Mouse (Mus musculus) B cell, adult (primary cell): ENCODE data around the gene Gzmc. TPM values are rescaled to one million over a fixed set of nuclear protein-coding genes. Genes with fewer than 3 reads are reported as not detected.

ENCODE experiments used
- total RNA-seq: library from RNA; stranded (reverse); gene quantifications from 4 replicates; pipeline ENCODE4 v1.2.4, GENCODE M21; 2023; ENCODE audit not compliant: inconsistent age

Gzmc gene
- total RNA-seq, result not detected in 4 replicates

DNA sequence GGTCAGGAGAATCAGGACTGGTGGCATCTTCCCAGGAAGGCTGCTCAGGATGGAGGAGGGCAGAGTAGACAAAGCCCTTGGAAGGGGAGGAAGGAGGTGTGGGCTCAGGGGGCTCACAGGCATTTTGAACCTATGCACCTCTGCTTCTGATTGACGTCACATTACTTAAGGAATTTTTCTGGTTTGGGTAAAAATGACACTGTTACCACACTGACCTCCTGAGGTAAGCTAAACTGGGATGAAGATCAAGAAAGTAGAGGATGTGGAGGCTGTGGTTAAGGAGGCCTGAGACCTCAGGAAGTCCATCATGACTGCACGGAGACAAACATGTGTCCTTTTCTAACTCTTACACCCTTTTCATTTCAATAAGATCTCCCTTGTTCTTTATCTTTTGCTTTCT is at the start of gene Gzmc:
TSS of gene Gzmc (minus strand) at position 101 of the 400 bp plus-strand sequence.

DNA sequence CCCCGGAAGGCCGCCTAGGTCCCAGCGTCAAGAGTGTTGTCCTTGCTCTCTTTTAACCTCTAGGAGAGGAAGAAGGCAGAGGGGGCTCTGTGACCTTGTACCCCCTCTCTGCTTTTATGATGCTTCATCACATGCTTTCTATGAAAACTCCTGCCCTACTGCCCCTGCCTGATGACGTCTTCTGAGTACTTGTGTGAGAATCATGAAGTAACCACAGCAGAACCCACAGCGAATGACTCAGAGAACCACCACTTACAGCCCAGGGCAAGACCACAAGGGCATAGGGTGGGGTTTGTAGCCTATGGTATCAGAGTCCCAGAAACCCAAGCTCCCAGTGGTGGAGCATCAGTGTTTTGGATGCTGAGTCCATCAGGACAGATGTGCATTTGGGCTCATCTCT is 27.7 kb upstream of the Gzmc start, which contains the start of gene Gzmb:
TSS of gene Gzmb (minus strand) at position 108 of the 400 bp plus-strand sequence.

DNA sequence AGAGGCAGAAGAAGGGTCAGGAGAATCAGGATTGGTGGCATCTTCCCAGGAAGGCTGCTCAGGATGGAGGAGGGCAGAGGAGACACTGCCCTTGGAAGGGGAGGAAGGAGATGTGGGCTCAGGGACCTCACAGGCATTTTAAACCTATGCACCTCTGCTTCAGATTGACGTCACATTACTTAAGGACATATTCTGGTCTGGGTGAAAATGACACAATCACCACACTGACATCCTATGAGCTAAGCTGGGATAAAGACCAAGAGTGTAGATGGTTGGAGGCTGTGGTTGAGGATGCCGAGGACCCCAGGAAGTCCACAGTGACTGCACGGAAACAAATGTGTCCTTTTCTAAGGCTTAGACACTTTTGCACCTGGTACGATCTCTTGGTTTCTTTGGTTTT is 23.1 kb downstream of the Gzmc start, which contains the start of gene Gzmf:
TSS of gene Gzmf (minus strand) at position 101 of the 400 bp plus-strand sequence.

Other genes with a start within 250 kb of the Gzmc start
- not detected in 4 replicates for gene Mcpt1, start 216.7 kb downstream of the Gzmc start, total RNA-seq
- gene Mcpt9, start 204.2 kb downstream of the Gzmc start, total RNA-seq, result not detected in 4 replicates
- 0.51 TPM in 2 of 4 replicates, not detected in the others for gene Mcpt2, start 192.6 kb downstream of the Gzmc start, total RNA-seq
- gene Mcpt4, start 172.3 kb downstream of the Gzmc start, total RNA-seq, result 0.61 TPM in 1 of 4 replicates, not detected in the others
- not detected in 4 replicates for gene Mcpt8, start 149.4 kb downstream of the Gzmc start, total RNA-seq
- not detected in 4 replicates for gene Ctsg, start 132.1 kb downstream of the Gzmc start, total RNA-seq
- not detected in 4 replicates for gene Gzme, start 114.0 kb downstream of the Gzmc start, total RNA-seq
- gene Gzmd, start 102.0 kb downstream of the Gzmc start, total RNA-seq, result not detected in 4 replicates
- not detected in 4 replicates for gene Gzmg, start 75.1 kb downstream of the Gzmc start, total RNA-seq
- not detected in 4 replicates for gene Gzmn, start 60.1 kb downstream of the Gzmc start, total RNA-seq
- not detected in 4 replicates for gene Gzmf, start 23.2 kb downstream of the Gzmc start, total RNA-seq
- gene Gzmb, start 27.6 kb upstream of the Gzmc start, total RNA-seq, result 0.83 to 0.96 TPM (median 0.84 TPM) in 3 of 4 replicates, not detected in the other
- gene Atp12a, start 130.4 kb upstream of the Gzmc start, total RNA-seq, result not detected in 4 replicates
- gene Rnf17, start 167.9 kb upstream of the Gzmc start, total RNA-seq, result 0.54 to 1.1 TPM (median 0.96 TPM) in 4 replicates